ENCODE assay signal across 29 mouse cellular contexts in genomic region chr1:85764291-85764690, GRCm38 (mm10). TPM values are rescaled to one million over a fixed set of nuclear protein-coding genes. Genes with fewer than 3 reads are reported as not detected.
"Had no signal": no experiment of that assay in that cellular context is flagged by ENCODE, and none has a peak within 500 bp of the region (broad histone marks: within the 10 kb centered on the region; RNA-seq: fewer than 3 reads in every experiment).

No protein-coding gene starts in this region.

- H3K9ac ChIP-seq: embryonic facial prominence, embryonic 12.5 days; embryonic facial prominence, embryonic 13.5 days; embryonic facial prominence, embryonic 15.5 days; forebrain, embryonic 12.5 days; forebrain, embryonic 13.5 days; forebrain, embryonic 15.5 days; forebrain, postnatal 0 days had no signal

- H3K4me3 ChIP-seq: embryonic facial prominence, embryonic 10.5 days; embryonic facial prominence, embryonic 12.5 days; embryonic facial prominence, embryonic 13.5 days; embryonic facial prominence, embryonic 15.5 days; erythroblast, embryonic 14.5 days; forebrain, embryonic 10.5 days; forebrain, embryonic 12.5 days; forebrain, embryonic 13.5 days; forebrain, embryonic 15.5 days; gastrocnemius, adult 2 months; heart, adult 2 months had no signal

- H3K9me3 ChIP-seq: embryonic facial prominence, embryonic 10.5 days; embryonic facial prominence, embryonic 12.5 days; embryonic facial prominence, embryonic 13.5 days; embryonic facial prominence, embryonic 15.5 days; forebrain, embryonic 10.5 days; forebrain, embryonic 12.5 days; forebrain, embryonic 13.5 days; forebrain, embryonic 15.5 days had no signal

- H3K4me1 ChIP-seq: embryonic facial prominence, embryonic 10.5 days; embryonic facial prominence, embryonic 12.5 days; embryonic facial prominence, embryonic 13.5 days; forebrain, embryonic 10.5 days; forebrain, embryonic 12.5 days; forebrain, embryonic 13.5 days; forebrain, embryonic 15.5 days had no signal

- DNase-seq: cerebellum, adult 8-10 months; cerebellum, adult 9-10 months; cerebellum, adult 9-11 months; cerebellum, postnatal 10 days; cerebellum, postnatal 14 days; cerebellum, postnatal 25 days; cerebellum, postnatal 36 days; embryo, embryonic 11 days; forebrain, postnatal 0 days; gastrocnemius, adult 2 months; gastrocnemius, postnatal 10 days; gastrocnemius, postnatal 14 days; gastrocnemius, postnatal 25 days; gastrocnemius, postnatal 36 days; heart, adult 11 months; heart, adult 18-20 months; heart, adult 2 months had no signal

- H3K27me3 ChIP-seq: embryonic facial prominence, embryonic 12.5 days; embryonic facial prominence, embryonic 13.5 days; embryonic facial prominence, embryonic 15.5 days; forebrain, embryonic 12.5 days; forebrain, embryonic 13.5 days; forebrain, embryonic 15.5 days had no signal

- ATAC-seq: forebrain, embryonic 13.5 days; forebrain, embryonic 14.5 days; forebrain, embryonic 15.5 days; forebrain, embryonic 16.5 days; forebrain, postnatal 0 days had no signal

- H3K36me3 ChIP-seq: embryonic facial prominence, embryonic 10.5 days; embryonic facial prominence, embryonic 12.5 days; embryonic facial prominence, embryonic 13.5 days; embryonic facial prominence, embryonic 15.5 days; forebrain, embryonic 10.5 days; forebrain, embryonic 12.5 days; forebrain, embryonic 15.5 days had no signal

- H3K4me2 ChIP-seq: embryonic facial prominence, embryonic 12.5 days; embryonic facial prominence, embryonic 13.5 days; embryonic facial prominence, embryonic 15.5 days; forebrain, embryonic 12.5 days; forebrain, embryonic 13.5 days; forebrain, embryonic 15.5 days had no signal

- H3K27ac ChIP-seq: embryonic facial prominence, embryonic 10.5 days; embryonic facial prominence, embryonic 12.5 days; embryonic facial prominence, embryonic 13.5 days; embryonic facial prominence, embryonic 15.5 days; forebrain, embryonic 10.5 days; forebrain, embryonic 12.5 days; forebrain, embryonic 13.5 days; forebrain, embryonic 15.5 days; gastrocnemius, adult 2 months; heart, adult 2 months had no signal

RNA-seq across cellular contexts. Expression of gene A630001G21Rik, which starts 14.2 kb away (rescaled TPM):
- total RNA-seq: gastrocnemius, adult 8-10 months had no signal
